Mouse (Mus musculus): ENCODE results near the gene Mst1. TPM values are rescaled to one million over a fixed set of nuclear protein-coding genes. Genes with fewer than 3 reads are reported as not detected.

Gene Mst1
- polyA plus RNA-seq, 1 experiment: 3.5 TPM

DNA sequence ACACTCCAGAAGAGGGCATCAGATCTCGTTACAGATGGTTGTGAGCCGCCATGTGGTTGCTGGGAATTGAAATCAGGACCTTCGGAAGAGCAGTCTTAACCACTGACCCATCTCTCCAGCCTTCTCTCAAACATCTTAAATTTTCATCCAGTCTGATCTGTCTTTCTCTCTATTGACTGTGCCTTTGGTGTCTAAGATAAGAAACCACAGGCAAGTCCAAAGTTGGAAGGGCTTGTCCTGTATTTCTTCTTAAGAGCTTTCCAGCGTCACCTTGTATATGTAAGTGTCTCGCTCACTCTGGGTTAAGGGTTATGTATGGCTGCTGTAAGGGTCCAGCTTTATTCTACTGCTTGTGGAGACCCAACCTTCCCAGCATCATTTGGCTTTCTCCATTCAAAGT is 51.3 kb downstream of the Mst1 start:
- no peak overlapping the region for H3K4me3 ChIP-seq (ENCODE audit: control insufficient read depth, insufficient read depth, low read length)
- H3K27ac ChIP-seq (ENCODE audit: control insufficient read depth, insufficient read depth, low read length): no peak overlapping the region
- no peaks in the 10 kb centered on the region for H3K4me1 ChIP-seq (replicated peaks; ENCODE audit: control insufficient read depth, insufficient read depth, low read length)
- H3K27me3 ChIP-seq (ENCODE audit: control insufficient read depth, insufficient read depth, low read length): no peaks in the 10 kb centered on the region
- no peak for TF ChIP-seq POLR2A (IDR thresholded peaks at IDR 0.05; ENCODE audit: control insufficient read depth, extremely low read depth, insufficient read depth, low read length, poor library complexity)
- TF ChIP-seq CTCF (IDR thresholded peaks at IDR 0.05; ENCODE audit: borderline replicate concordance, control insufficient read depth, extremely low read depth, insufficient read depth, low read length, poor library complexity): no peak
- DNase-seq: no peak
- H3K36me3 ChIP-seq (ENCODE audit: control insufficient read depth, insufficient read depth, low read length): no peaks in the 10 kb centered on the region
- 93% methylated on average over 5 of the region's 5 CpGs for WGBS

GRCm38 (mm10) chr9:108132373-108132772 is 52.1 kb downstream of the Mst1 start:
- Histone ChIP-seq H3K27me3 (ENCODE audit: control insufficient read depth, insufficient read depth, low read length) (no peaks in the 10 kb centered on the region), H3K4me3 (ENCODE audit: control insufficient read depth, insufficient read depth, low read length) (no peak overlapping the region), H3K4me1 (replicated peaks; ENCODE audit: control insufficient read depth, insufficient read depth, low read length) (peaks cover 5% of the 10 kb centered on the region), H3K27ac (ENCODE audit: control insufficient read depth, insufficient read depth, low read length) (no peak overlapping the region), H3K36me3 (ENCODE audit: control insufficient read depth, insufficient read depth, low read length) (no peaks in the 10 kb centered on the region)
- DNase-seq: no peak
- TF ChIP-seq POLR2A (IDR thresholded peaks at IDR 0.05; ENCODE audit: control insufficient read depth, extremely low read depth, insufficient read depth, low read length, poor library complexity) (no peak), CTCF (IDR thresholded peaks at IDR 0.05; ENCODE audit: borderline replicate concordance, control insufficient read depth, extremely low read depth, insufficient read depth, low read length, poor library complexity) (no peak)
- WGBS: 87% methylated on average over 3 of the region's 3 CpGs

- Histone ChIP-seq H3K36me3 (ENCODE audit: control insufficient read depth, insufficient read depth, low read length) (no peaks in the 10 kb centered on the region), H3K4me1 (replicated peaks; ENCODE audit: control insufficient read depth, insufficient read depth, low read length) (peaks cover 7% of the 10 kb centered on the region), H3K27ac (ENCODE audit: control insufficient read depth, insufficient read depth, low read length) (no peak overlapping the region), H3K27me3 (ENCODE audit: control insufficient read depth, insufficient read depth, low read length) (no peaks in the 10 kb centered on the region), H3K4me3 (ENCODE audit: control insufficient read depth, insufficient read depth, low read length) (no peak overlapping the region)
- TF ChIP-seq CTCF (IDR thresholded peaks at IDR 0.05; ENCODE audit: borderline replicate concordance, control insufficient read depth, extremely low read depth, insufficient read depth, low read length, poor library complexity): no peak
- TF ChIP-seq POLR2A (IDR thresholded peaks at IDR 0.05; ENCODE audit: control insufficient read depth, extremely low read depth, insufficient read depth, low read length, poor library complexity): no peak
- no peak for DNase-seq
- 79% methylated on average over 1 of the region's 1 CpGs for WGBS
These were observed 53.2 kb downstream of the Mst1 start for GRCm38 (mm10) chr9:108133478-108133877.

Other genes starting within 250 kb of the Mst1 start
- 29.0 and 32.1 TPM in 2 replicates for gene Rbm6, start 207.2 kb upstream of the Mst1 start, polyA plus RNA-seq (2012; rRNA removed)
- 57.0 and 62.7 TPM in 2 replicates for gene Mon1a, start 192.3 kb upstream of the Mst1 start, polyA plus RNA-seq (2012; rRNA removed)
- 8.5 and 13.0 TPM in 2 replicates for gene Mst1r, start 173.6 kb upstream of the Mst1 start, polyA plus RNA-seq (2012; rRNA removed)
- gene Actl11, start 152.0 kb upstream of the Mst1 start, polyA plus RNA-seq (2012; rRNA removed): 0.11 TPM in 1 of 2 replicates, not detected in the other
- gene Camkv, start 144.8 kb upstream of the Mst1 start, polyA plus RNA-seq (2012; rRNA removed): 18.7 and 21.0 TPM in 2 replicates
- 9.2 and 15.7 TPM in 2 replicates for gene Traip, start 130.3 kb upstream of the Mst1 start, polyA plus RNA-seq (2012; rRNA removed)
- 208 and 267 TPM in 2 replicates for gene Uba7, start 104.9 kb upstream of the Mst1 start, polyA plus RNA-seq (2012; rRNA removed)
- 0.58 and 0.93 TPM in 2 replicates for gene Gm20661, start 97.4 kb upstream of the Mst1 start, polyA plus RNA-seq (2012; rRNA removed)
- gene Inka1, start 94.6 kb upstream of the Mst1 start, polyA plus RNA-seq (2012; rRNA removed): 10.5 and 14.8 TPM in 2 replicates
- 5.1 and 7.3 TPM in 2 replicates for gene Cdhr4, start 87.9 kb upstream of the Mst1 start, polyA plus RNA-seq (2012; rRNA removed)
- 0.60 and 3.2 TPM in 2 replicates for gene Gm20662, start 84.1 kb upstream of the Mst1 start, polyA plus RNA-seq (2012; rRNA removed)
- gene Ip6k1, start 77.9 kb upstream of the Mst1 start, polyA plus RNA-seq (2012; rRNA removed): 197 and 254 TPM in 2 replicates
- 18.0 and 20.9 TPM in 2 replicates for gene Gmppb, start 31.2 kb upstream of the Mst1 start, polyA plus RNA-seq (2012; rRNA removed)
- gene Amigo3, start 27.3 kb upstream of the Mst1 start, polyA plus RNA-seq (2012; rRNA removed): 4.5 and 4.8 TPM in 2 replicates
- 221 and 246 TPM in 2 replicates for gene Rnf123, start 2.9 kb downstream of the Mst1 start, polyA plus RNA-seq (2012; rRNA removed)
- 131 and 163 TPM in 2 replicates for gene Apeh, start 14.2 kb downstream of the Mst1 start, polyA plus RNA-seq (2012; rRNA removed)
- 2.6 and 4.3 TPM in 2 replicates for gene Bsn, start 109.9 kb downstream of the Mst1 start, polyA plus RNA-seq (2012; rRNA removed)
- 25.4 and 27.0 TPM in 2 replicates for gene Dag1, start 183.5 kb downstream of the Mst1 start, polyA plus RNA-seq (2012; rRNA removed)
- gene Nicn1, start 210.0 kb downstream of the Mst1 start, polyA plus RNA-seq (2012; rRNA removed): 9.0 and 9.2 TPM in 2 replicates
- 3.2 and 4.4 TPM in 2 replicates for gene Amt, start 216.4 kb downstream of the Mst1 start, polyA plus RNA-seq (2012; rRNA removed)
- gene Rhoa, start 225.7 kb downstream of the Mst1 start, polyA plus RNA-seq (2012; rRNA removed): 148 and 178 TPM in 2 replicates
- gene Tcta, start 225.7 kb downstream of the Mst1 start, polyA plus RNA-seq (2012; rRNA removed): 31.1 and 43.4 TPM in 2 replicates

All from thymus, adult 2 months (tissue).